Mouse (Mus musculus) hindbrain, embryonic 14.5 days (tissue): ENCODE results near the gene Il4ra. TPM values are rescaled to one million over a fixed set of nuclear protein-coding genes. Genes with fewer than 3 reads are reported as not detected.

ENCODE experiments used
- ATAC-seq: fragments of 200-750 bp; cut with Nextera tagmentation; 2 replicates; pipeline ENCODE4 v1.8.0; 2017; ENCODE audit warnings: moderate number of reproducible peaks, mild to moderate bottlenecking, moderate TSS enrichment, moderate library complexity; ENCODE audit not compliant: low FRiP score
- DNase-seq: peaks from one replicate; pipeline ENCODE4 v3.0.0-alpha.2; 2015; ENCODE audit warnings: low spot score
- H3K27ac ChIP-seq: fragments of 300-500 bp; sonication (generic); 2 replicates; pipeline ENCODE4 v1.5.1; 2014; ENCODE audit warnings: mild to moderate bottlenecking, moderate library complexity
- H3K27me3 ChIP-seq: fragments of 300-500 bp; sonication (generic); 2 replicates; pipeline ENCODE4 v1.6.1; 2014; ENCODE audit warnings: mild to moderate bottlenecking, low read length, mixed read lengths; ENCODE audit not compliant: control insufficient read depth, insufficient read depth
- H3K36me3 ChIP-seq: fragments of 300-500 bp; sonication (generic); replicated peaks from 2 replicates; pipeline ENCODE4 v1.6.1; 2014; ENCODE audit not compliant: control insufficient read depth, insufficient read depth
- H3K4me1 ChIP-seq: fragments of 300-500 bp; sonication (generic); replicated peaks from 2 replicates; pipeline ENCODE4 v1.6.1; 2014; ENCODE audit warnings: antibody characterized with exemption, low read length, mixed read lengths; ENCODE audit not compliant: control insufficient read depth, insufficient read depth
- H3K4me2 ChIP-seq: fragments of 300-500 bp; sonication (generic); replicated peaks from 2 replicates; pipeline ENCODE4 v1.6.1; 2014; ENCODE audit warnings: mild to moderate bottlenecking, moderate library complexity
- H3K4me3 ChIP-seq: fragments of 300-500 bp; sonication (generic); replicated peaks from 2 replicates; pipeline ENCODE4 v1.5.1; 2014; ENCODE audit warnings: mild to moderate bottlenecking, low read length
- H3K9ac ChIP-seq: fragments of 300-500 bp; sonication (generic); 2 replicates; pipeline ENCODE4 v1.6.1; 2014
- H3K9me3 ChIP-seq: fragments of 300-500 bp; sonication (generic); 2 replicates; pipeline ENCODE4 v1.6.1; 2016; ENCODE audit warnings: low read length; ENCODE audit not compliant: control insufficient read depth
- WGBS: fragments of 180-500 bp; shearing (Covaris S2); extraction: QIAGEN DNeasy Blood & Tissue Kit; methylation state at CpG from one replicate; pipeline ENCODE4 v1.1.7; 2014; 5-methylcytosine and 5-hydroxymethylcytosine counted together
- polyA plus RNA-seq: library from polyadenylated mRNA; unstranded; fragments of >200 nt; fragmentation: Nextera tagmentation; extraction: Ambion mirVana; gene quantifications from 2 replicates; pipeline ENCODE4 v1.2.1, GENCODE M21; 2014

Il4ra gene
- polyA plus RNA-seq, 1 experiment from 2014 or later: 3.9 TPM

- H3K27ac ChIP-seq: no peak overlapping the region
- no peak for DNase-seq
- no peak overlapping the region for H3K9ac ChIP-seq
- H3K4me3 ChIP-seq: no peak overlapping the region
- H3K36me3 ChIP-seq: no peaks in the 10 kb centered on the region
- no peaks in the 10 kb centered on the region for H3K27me3 ChIP-seq
- no peak overlapping the region for H3K4me2 ChIP-seq
- WGBS: 69% methylated on average over 6 of the region's 6 CpGs
- no peak for ATAC-seq
- H3K9me3 ChIP-seq: no peaks in the 10 kb centered on the region
- no peaks in the 10 kb centered on the region for H3K4me1 ChIP-seq
These were observed 34.5 kb upstream of the Il4ra start for GRCm38 (mm10) chr7:125517470-125517869.

- Histone ChIP-seq H3K4me1 (no peaks in the 10 kb centered on the region), H3K36me3 (no peaks in the 10 kb centered on the region), H3K4me3 (no peak overlapping the region), H3K9me3 (no peaks in the 10 kb centered on the region), H3K4me2 (no peak overlapping the region), H3K27me3 (no peaks in the 10 kb centered on the region), H3K27ac (no peak overlapping the region), H3K9ac (no peak overlapping the region)
- ATAC-seq: no peak
- DNase-seq: no peak
- 93% methylated on average over 3 of the region's 3 CpGs for WGBS
These were observed 32.2 kb upstream of the Il4ra start for GRCm38 (mm10) chr7:125519715-125520114.

GRCm38 (mm10) chr7:125523051-125523450 lies 28.9 kb upstream of the Il4ra start:
- Histone ChIP-seq H3K4me3 (no peak overlapping the region), H3K27me3 (no peaks in the 10 kb centered on the region), H3K36me3 (no peaks in the 10 kb centered on the region), H3K9me3 (no peaks in the 10 kb centered on the region), H3K27ac (no peak overlapping the region), H3K4me1 (no peaks in the 10 kb centered on the region), H3K4me2 (no peak overlapping the region), H3K9ac (no peak overlapping the region)
- 81% methylated on average over 3 of the region's 3 CpGs for WGBS
- ATAC-seq: no peak
- no peak for DNase-seq

- Histone ChIP-seq H3K9ac (no peak overlapping the region), H3K36me3 (no peaks in the 10 kb centered on the region), H3K4me3 (no peak overlapping the region), H3K27ac (no peak overlapping the region), H3K4me1 (no peaks in the 10 kb centered on the region), H3K9me3 (no peaks in the 10 kb centered on the region), H3K4me2 (no peak overlapping the region), H3K27me3 (no peaks in the 10 kb centered on the region)
- no peak for ATAC-seq
- 92% methylated on average over 6 of the region's 6 CpGs for WGBS
- DNase-seq: no peak
These were observed 24.7 kb upstream of the Il4ra start for GRCm38 (mm10) chr7:125527186-125527585.

- no peak overlapping the region for H3K4me2 ChIP-seq
- no peaks in the 10 kb centered on the region for H3K27me3 ChIP-seq
- no peak overlapping the region for H3K27ac ChIP-seq
- H3K4me3 ChIP-seq: no peak overlapping the region
- ATAC-seq (no peak), DNase-seq (no peak)
- no peaks in the 10 kb centered on the region for H3K4me1 ChIP-seq
- WGBS: 90% methylated on average over 9 of the region's 9 CpGs
- no peak overlapping the region for H3K9ac ChIP-seq
- H3K36me3 ChIP-seq: no peaks in the 10 kb centered on the region
- no peaks in the 10 kb centered on the region for H3K9me3 ChIP-seq
These were observed 23.9 kb upstream of the Il4ra start for GRCm38 (mm10) chr7:125527901-125528580.

- ATAC-seq: no peak
- Histone ChIP-seq H3K27me3 (no peaks in the 10 kb centered on the region), H3K36me3 (no peaks in the 10 kb centered on the region), H3K9me3 (no peaks in the 10 kb centered on the region), H3K4me1 (no peaks in the 10 kb centered on the region), H3K27ac (no peak overlapping the region), H3K9ac (no peak overlapping the region), H3K4me2 (no peak overlapping the region), H3K4me3 (no peak overlapping the region)
- 90% methylated on average over 3 of the region's 3 CpGs for WGBS
- no peak for DNase-seq
These were observed 12.6 kb upstream of the Il4ra start for GRCm38 (mm10) chr7:125539351-125539750.

- Histone ChIP-seq H3K27ac (no peak overlapping the region), H3K4me1 (no peaks in the 10 kb centered on the region), H3K9me3 (no peaks in the 10 kb centered on the region), H3K36me3 (no peaks in the 10 kb centered on the region), H3K9ac (no peak overlapping the region), H3K4me2 (no peak overlapping the region), H3K27me3 (no peaks in the 10 kb centered on the region), H3K4me3 (no peak overlapping the region)
- WGBS: 93% methylated on average over 1 of the region's 1 CpGs
- DNase-seq: no peak
- ATAC-seq: no peak
These were observed 10.9 kb upstream of the Il4ra start for GRCm38 (mm10) chr7:125541026-125541425.

GRCm38 (mm10) chr7:125541821-125542220 lies 10.1 kb upstream of the Il4ra start:
- no peaks in the 10 kb centered on the region for H3K9me3 ChIP-seq
- H3K4me1 ChIP-seq: no peaks in the 10 kb centered on the region
- no peak for DNase-seq
- H3K4me2 ChIP-seq: no peak overlapping the region
- no peak overlapping the region for H3K9ac ChIP-seq
- 85% methylated on average over 2 of the region's 2 CpGs for WGBS
- no peak for ATAC-seq
- H3K36me3 ChIP-seq: no peaks in the 10 kb centered on the region
- H3K27ac ChIP-seq: no peak overlapping the region
- no peak overlapping the region for H3K4me3 ChIP-seq
- no peaks in the 10 kb centered on the region for H3K27me3 ChIP-seq

- no peak overlapping the region for H3K27ac ChIP-seq
- H3K9me3 ChIP-seq: no peaks in the 10 kb centered on the region
- no peaks in the 10 kb centered on the region for H3K4me1 ChIP-seq
- H3K36me3 ChIP-seq: no peaks in the 10 kb centered on the region
- H3K4me3 ChIP-seq: no peak overlapping the region
- H3K27me3 ChIP-seq: no peaks in the 10 kb centered on the region
- no peak for DNase-seq
- no peak overlapping the region for H3K9ac ChIP-seq
- WGBS: 66% methylated on average over 11 of the region's 11 CpGs
- H3K4me2 ChIP-seq: no peak overlapping the region
- no peak for ATAC-seq
These were observed 9.4 kb upstream of the Il4ra start for GRCm38 (mm10) chr7:125542335-125543050.
